Mouse (Mus musculus) lung, postnatal 0 days (tissue): ENCODE results near the gene Apoa2. TPM values are rescaled to one million over a fixed set of nuclear protein-coding genes. Genes with fewer than 3 reads are reported as not detected.

Experiments
- ATAC-seq: fragments of 200-750 bp; cut with Nextera tagmentation; 2 replicates; pipeline ENCODE4 v1.8.0; 2017; ENCODE audit warnings: moderate library complexity
- DNase-seq: peaks from one replicate; pipeline ENCODE4 v3.0.0-alpha.2; 2016; ENCODE audit warnings: low spot score
- H3K27ac ChIP-seq: fragments of 300-500 bp; sonication (generic); 2 replicates; pipeline ENCODE4 v1.5.1; 2014; ENCODE audit warnings: antibody characterized with exemption, mild to moderate bottlenecking, low read length, mixed read lengths
- H3K27me3 ChIP-seq: fragments of 300-500 bp; sonication (generic); replicated peaks from 2 replicates; pipeline ENCODE4 v1.6.1; 2014; ENCODE audit warnings: low read length, mixed read lengths; ENCODE audit not compliant: insufficient read depth
- H3K36me3 ChIP-seq: fragments of 300-500 bp; sonication (generic); 2 replicates; pipeline ENCODE4 v1.6.1; 2014; ENCODE audit warnings: low read length, mixed read lengths; ENCODE audit not compliant: insufficient read depth
- H3K4me1 ChIP-seq: fragments of 300-500 bp; sonication (generic); 2 replicates; pipeline ENCODE4 v1.6.1; 2014; ENCODE audit warnings: antibody characterized with exemption, low read depth, low read length, mixed read lengths; ENCODE audit not compliant: insufficient read depth
- H3K4me2 ChIP-seq: fragments of 300-500 bp; sonication (generic); replicated peaks from 2 replicates; pipeline ENCODE4 v1.6.1; 2014; ENCODE audit warnings: low read depth, mild to moderate bottlenecking, low read length, moderate library complexity, mixed read lengths
- H3K4me3 ChIP-seq: fragments of 300-500 bp; sonication (generic); 2 replicates; pipeline ENCODE4 v1.5.1; 2014; ENCODE audit warnings: low read depth, low read length
- H3K9ac ChIP-seq: fragments of 300-500 bp; sonication (generic); replicated peaks from 2 replicates; pipeline ENCODE4 v1.6.1; 2014; ENCODE audit warnings: low read depth, mild to moderate bottlenecking
- H3K9me3 ChIP-seq: fragments of 300-500 bp; sonication (generic); 2 replicates; pipeline ENCODE4 v1.6.1; 2016; ENCODE audit warnings: low read length, mixed read lengths
- CTCF ChIP-seq: IDR thresholded peaks from 2 replicates; pipeline ENCODE4 v1.5.1; 2016; ENCODE audit warnings: antibody characterized with exemption, mild to moderate bottlenecking
- EP300 ChIP-seq: IDR thresholded peaks from 2 replicates; pipeline ENCODE4 v1.6.1; 2016; ENCODE audit warnings: antibody characterized with exemption, mild to moderate bottlenecking, control low read depth
- WGBS: fragments of 180-500 bp; shearing (Covaris S2); extraction: QIAGEN DNeasy Blood & Tissue Kit; methylation state at CpG from one replicate; pipeline ENCODE4 v1.1.7; 2014; 5-methylcytosine and 5-hydroxymethylcytosine counted together
- polyA plus RNA-seq: library from polyadenylated mRNA; unstranded; fragments of >200 nt; fragmentation: Nextera tagmentation; extraction: Ambion mirVana; gene quantifications from 2 replicates; pipeline ENCODE4 v1.2.1, GENCODE M21; 2015

Gene Apoa2
- polyA plus RNA-seq, 1 experiment from 2014 or later, result 5.5 TPM

GRCm38 (mm10) chr1:171193911-171194830 lies 30.7 kb upstream of the Apoa2 start:
- peaks cover 8% of the 10 kb centered on the region for H3K4me1 ChIP-seq
- no peak overlapping the region for H3K9ac ChIP-seq
- H3K9me3 ChIP-seq, result no peaks in the 10 kb centered on the region
- DNase-seq (no peak), ATAC-seq (no peak)
- no peak overlapping the region for H3K4me3 ChIP-seq
- TF ChIP-seq CTCF (no peak), EP300 (no peak)
- no peak overlapping the region for H3K4me2 ChIP-seq
- no peak overlapping the region for H3K27ac ChIP-seq
- WGBS, result 40% methylated on average over 11 of the region's 11 CpGs
- H3K36me3 ChIP-seq, result no peaks in the 10 kb centered on the region
- H3K27me3 ChIP-seq, result peaks cover 16% of the 10 kb centered on the region; the same call in 1 of the 2 replicates

- H3K36me3 ChIP-seq, result no peaks in the 10 kb centered on the region
- H3K27me3 ChIP-seq, result peaks cover 16% of the 10 kb centered on the region; the same call in 1 of the 2 replicates
- peak overlapping the region; percentile 39 for H3K4me3 ChIP-seq
- no peaks in the 10 kb centered on the region for H3K9me3 ChIP-seq
- no peak for DNase-seq
- 10% methylated on average over 20 of the region's 20 CpGs for WGBS
- TF ChIP-seq EP300 (no peak), CTCF (no peak)
- no peak overlapping the region for H3K9ac ChIP-seq
- peak overlapping the region; percentile 76 for H3K4me2 ChIP-seq
- H3K27ac ChIP-seq, result no peak overlapping the region
- no peak for ATAC-seq
- H3K4me1 ChIP-seq, result peaks cover 4% of the 10 kb centered on the region; the same call in 1 of the 2 replicates
These were observed 29.6 kb upstream of the Apoa2 start for GRCm38 (mm10) chr1:171195046-171195822.

- Histone ChIP-seq H3K4me3 (peak within 1 kb of the TSS; percentile 39), H3K36me3 (no peaks in the 10 kb centered on the region), H3K4me2 (peak within 1 kb of the TSS; percentile 76), H3K4me1 (peaks cover 4% of the 10 kb centered on the region; the same call in 1 of the 2 replicates), H3K9me3 (no peaks in the 10 kb centered on the region), H3K9ac (no peak within 1 kb of the TSS), H3K27ac (no peak within 1 kb of the TSS), H3K27me3 (peaks cover 16% of the 10 kb centered on the region; the same call in 1 of the 2 replicates)
- DNase-seq, result peak; percentile 64
- TF ChIP-seq CTCF (no peak), EP300 (no peak)
- ATAC-seq, result peak; percentile 90
- 5% methylated on average over 33 of the region's 33 CpGs for WGBS
These were observed 28.9 kb upstream of the Apoa2 start, which contains the start of gene Pcp4l1 for GRCm38 (mm10) chr1:171195887-171196397. Gene Pcp4l1, minus strand, starts transcription at chr1:171196268.

GRCm38 (mm10) chr1:171199532-171199931 lies 25.3 kb upstream of the Apoa2 start:
- 40% methylated on average over 1 of the region's 1 CpGs for WGBS
- ATAC-seq (no peak), DNase-seq (no peak)
- H3K4me3 ChIP-seq, result no peak overlapping the region
- TF ChIP-seq EP300 (no peak), CTCF (no peak)
- no peak overlapping the region for H3K27ac ChIP-seq
- H3K9ac ChIP-seq, result no peak overlapping the region
- no peak overlapping the region for H3K4me2 ChIP-seq
- peaks cover 4% of the 10 kb centered on the region; the same call in 1 of the 2 replicates for H3K4me1 ChIP-seq
- no peaks in the 10 kb centered on the region for H3K9me3 ChIP-seq
- peaks cover 7% of the 10 kb centered on the region; the same call in 1 of the 2 replicates for H3K27me3 ChIP-seq
- H3K36me3 ChIP-seq, result no peaks in the 10 kb centered on the region

- Histone ChIP-seq H3K4me3 (no peak overlapping the region), H3K36me3 (no peaks in the 10 kb centered on the region), H3K27me3 (no peaks in the 10 kb centered on the region; the same call in 1 of the 2 replicates), H3K9ac (no peak overlapping the region), H3K4me2 (no peak overlapping the region), H3K4me1 (peaks cover 2% of the 10 kb centered on the region; the same call in 1 of the 2 replicates), H3K27ac (no peak overlapping the region), H3K9me3 (no peaks in the 10 kb centered on the region)
- TF ChIP-seq CTCF (no peak), EP300 (no peak)
- 98% methylated on average over 1 of the region's 1 CpGs for WGBS
- DNase-seq (no peak), ATAC-seq (no peak)
These were observed 24.1 kb upstream of the Apoa2 start for GRCm38 (mm10) chr1:171200769-171201168.
